Comparison of ENCODE assay signal across 20 mouse cellular contexts in genomic region chr4:151240465-151240864, GRCm38 (mm10).
A peak's percentile ranks its signal among the peaks of the same experiment; 100 is the strongest.
DNase-seq lines count a peak whose midpoint lies in the region; ATAC-seq and TF ChIP-seq lines count a peak whose summit lies in the region.
"Had no signal": no experiment of that assay in that cellular context is flagged by ENCODE, and none has a peak within 500 bp of the region (broad histone marks: within the 10 kb centered on the region; RNA-seq: fewer than 3 reads in every experiment).

No protein-coding gene starts in this region.

- TF ChIP-seq POLR2A in lung, adult 2 months (IDR thresholded peaks at IDR 0.05; ENCODE audit: borderline replicate concordance, extremely low read depth, low read depth, low read length) = no peak

- no peaks in the 10 kb centered on the region for H3K36me3 ChIP-seq in hindbrain, postnatal 0 days (ENCODE audit: insufficient read depth, low read length)
- no peaks in the 10 kb centered on the region for H3K36me3 ChIP-seq in hindbrain, embryonic 12.5 days
- H3K36me3 ChIP-seq in lung, postnatal 0 days (ENCODE audit: insufficient read depth, low read length) = no peaks in the 10 kb centered on the region
- H3K36me3 ChIP-seq in ES-E14 (ENCODE audit: control insufficient read depth, insufficient read depth, low read length, poor library complexity, severe bottlenecking) = no peaks in the 10 kb centered on the region
- H3K36me3 ChIP-seq: forebrain, embryonic 10.5 days; G1E; hindbrain, embryonic 15.5 days; midbrain, embryonic 12.5 days had no signal

- no peak overlapping the region for H3K4me3 ChIP-seq in hindbrain, postnatal 0 days (ENCODE audit: low read length)
- no peak overlapping the region for H3K4me3 ChIP-seq in hindbrain, embryonic 12.5 days
- H3K4me3 ChIP-seq in lung, postnatal 0 days (ENCODE audit: low read depth, low read length) = no peak overlapping the region
- H3K4me3 ChIP-seq in lung, adult 2 months (replicated peaks; ENCODE audit: extremely low read depth, low read depth, low read length) = no peak overlapping the region
- H3K4me3 ChIP-seq in ES-E14 (ENCODE audit: insufficient read depth in 1 of 2, low read depth in 1 of 2, low read length in 2 of 2, poor library complexity in 1 of 2, severe bottlenecking in 1 of 2) = no peak overlapping the region
- H3K4me3 ChIP-seq: forebrain, embryonic 10.5 days; hindbrain, embryonic 15.5 days; midbrain, embryonic 12.5 days had no signal

- no peaks in the 10 kb centered on the region for H3K27me3 ChIP-seq in hindbrain, postnatal 0 days (ENCODE audit: insufficient read depth, low read length)
- peaks cover 15% of the 10 kb centered on the region; the same call in 1 of the 2 replicates for H3K27me3 ChIP-seq in hindbrain, embryonic 12.5 days
- H3K27me3 ChIP-seq in lung, postnatal 0 days (replicated peaks; ENCODE audit: insufficient read depth, low read length) = no peaks in the 10 kb centered on the region
- H3K27me3 ChIP-seq: hindbrain, embryonic 15.5 days had no signal

- TF ChIP-seq EP300 in lung, postnatal 0 days (IDR thresholded peaks at IDR 0.05) = no peak

- no peak for ATAC-seq in hindbrain, postnatal 0 days
- no peak for ATAC-seq in hindbrain, embryonic 12.5 days (ENCODE audit: low FRiP score)
- ATAC-seq in lung, postnatal 0 days = no peak

- no peaks in the 10 kb centered on the region for H3K9me3 ChIP-seq in hindbrain, postnatal 0 days (ENCODE audit: low read length)
- H3K9me3 ChIP-seq in hindbrain, embryonic 12.5 days (replicated peaks) = no peaks in the 10 kb centered on the region
- H3K9me3 ChIP-seq in lung, postnatal 0 days (ENCODE audit: low read length) = no peaks in the 10 kb centered on the region
- H3K9me3 ChIP-seq in ES-E14 (ENCODE audit: control insufficient read depth, insufficient read depth, low read depth, low read length) = no peaks in the 10 kb centered on the region
- H3K9me3 ChIP-seq: hindbrain, embryonic 15.5 days had no signal

- WGBS in hindbrain, postnatal 0 days = 85% methylated on average over 5 of the region's 5 CpGs
- 76% methylated on average over 5 of the region's 5 CpGs for WGBS in hindbrain, embryonic 12.5 days
- WGBS in lung, postnatal 0 days = 80% methylated on average over 5 of the region's 5 CpGs
- WGBS in lung, adult 2 months = 82% methylated on average over 5 of the region's 5 CpGs

- in situ Hi-C loops in ES-E14 (cut with MboI; ENCODE audit: low sequenced_read_pairs in 2 of 2, unreplicated experiment in 2 of 2) = no loop called here

- no peak overlapping the region for H3K27ac ChIP-seq in hindbrain, postnatal 0 days
- H3K27ac ChIP-seq in hindbrain, embryonic 12.5 days = no peak overlapping the region
- no peak overlapping the region for H3K27ac ChIP-seq in lung, postnatal 0 days (ENCODE audit: low read length)
- H3K27ac ChIP-seq in ES-E14 (ENCODE audit: insufficient read depth, low read depth, low read length, poor library complexity, severe bottlenecking) = no peak overlapping the region
- H3K27ac ChIP-seq: forebrain, embryonic 10.5 days; hindbrain, embryonic 15.5 days; kidney, postnatal 0 days; midbrain, embryonic 12.5 days had no signal

- DNase-seq in hindbrain, postnatal 0 days (ENCODE audit: low spot score) = no peak
- DNase-seq in lung, postnatal 0 days (ENCODE audit: low spot score) = no peak
- no peak for DNase-seq in lung, adult 2 months
- DNase-seq in ES-E14 (ENCODE audit: low read depth, low spot score) = peak; percentile 44
- DNase-seq in right cerebral cortex, postnatal 10 days (ENCODE audit: low spot score in 2 of 2) = no peak
- DNase-seq in right cerebral cortex, postnatal 4 days = no peak
- DNase-seq: cerebellum, adult 2 months; cerebellum, postnatal 36 days; heart, adult 11 months; heart, postnatal 36 days; kidney, adult 18-20 months; layer of hippocampus, postnatal 36 days; right cerebral cortex, postnatal 14 days; thymus, postnatal 25 days had no signal

- H3K4me2 ChIP-seq in hindbrain, postnatal 0 days (ENCODE audit: low read depth, low read length) = no peak overlapping the region
- H3K4me2 ChIP-seq in hindbrain, embryonic 12.5 days (replicated peaks) = no peak overlapping the region
- H3K4me2 ChIP-seq in lung, postnatal 0 days (replicated peaks; ENCODE audit: low read depth, low read length) = no peak overlapping the region
- H3K4me2 ChIP-seq: hindbrain, embryonic 15.5 days; midbrain, embryonic 12.5 days had no signal

- no peaks in the 10 kb centered on the region; the same call in 1 of the 2 replicates for H3K4me1 ChIP-seq in hindbrain, postnatal 0 days (ENCODE audit: insufficient read depth, low read length)
- H3K4me1 ChIP-seq in hindbrain, embryonic 12.5 days = peaks cover 36% of the 10 kb centered on the region
- no peaks in the 10 kb centered on the region for H3K4me1 ChIP-seq in lung, postnatal 0 days (ENCODE audit: insufficient read depth, low read depth, low read length)
- no peaks in the 10 kb centered on the region; the same call in 1 of the 2 replicates for H3K4me1 ChIP-seq in lung, adult 2 months (ENCODE audit: control insufficient read depth, insufficient read depth, low read length)
- H3K4me1 ChIP-seq in ES-E14 (ENCODE audit: control insufficient read depth in 2 of 2, insufficient read depth in 2 of 2, low read length in 2 of 2, poor library complexity in 1 of 2) = peaks cover 2 to 19% of the 10 kb centered on the region in 2 experiments; a peak in 3 of 4 replicates

- TF ChIP-seq CTCF in hindbrain, postnatal 0 days (IDR thresholded peaks at IDR 0.05; ENCODE audit: low read depth) = peak; percentile 48
- peak; percentile 18; the same call in 1 of the 2 replicates for TF ChIP-seq CTCF in lung, postnatal 0 days (IDR thresholded peaks at IDR 0.05)
- TF ChIP-seq CTCF in lung, adult 2 months (IDR thresholded peaks at IDR 0.05; ENCODE audit: insufficient read depth, low read length) = no peak

- no peak overlapping the region for H3K9ac ChIP-seq in hindbrain, postnatal 0 days (replicated peaks; ENCODE audit: low read length)
- no peak overlapping the region for H3K9ac ChIP-seq in hindbrain, embryonic 12.5 days
- H3K9ac ChIP-seq in lung, postnatal 0 days (replicated peaks; ENCODE audit: low read depth) = no peak overlapping the region
- no peak overlapping the region for H3K9ac ChIP-seq in ES-E14 (ENCODE audit: insufficient read depth, low read depth, low read length, poor library complexity, severe bottlenecking)
- H3K9ac ChIP-seq: hindbrain, embryonic 15.5 days; midbrain, embryonic 12.5 days had no signal

TF ChIP-seq in ES-E14, 5 proteins besides CTCF, POLR2A, EP300 and RAD21:
- TF ChIP-seq ZC3H11A (IDR thresholded peaks at IDR 0.05; ENCODE audit: borderline replicate concordance, low read depth, low read length) (no peak), MAFK (IDR thresholded peaks at IDR 0.05; ENCODE audit: insufficient read depth, low read depth, low read length) (no peak), HCFC1 (IDR thresholded peaks at IDR 0.05; ENCODE audit: borderline replicate concordance, insufficient read depth, low read length) (no peak), CHD2 (IDR thresholded peaks at IDR 0.05; ENCODE audit: low read depth, low read length) (no peak), ZNF384 (IDR thresholded peaks at IDR 0.05; ENCODE audit: low read depth, low read length) (no peak)
